Mouse (Mus musculus) myocyte (in vitro differentiated cells): ENCODE measurements around the gene Vegfb. TPM values are rescaled to one million over a fixed set of nuclear protein-coding genes. Genes with fewer than 3 reads are reported as not detected.

Experiments used
- H3K27me3 ChIP-seq: one replicate; pipeline ENCODE4 v1.6.1; 2011; ENCODE audit not compliant: control insufficient read depth, insufficient read depth, insufficient read length
- H3K36me3 ChIP-seq: one replicate; pipeline ENCODE4 v1.6.1; 2011; ENCODE audit not compliant: control insufficient read depth, insufficient read depth
- H3K4me2 ChIP-seq: one replicate; pipeline ENCODE4 v1.6.1; 2011; ENCODE audit warnings: low read depth, control low read depth
- H3K4me3 ChIP-seq: one replicate; pipeline ENCODE4 v1.5.1; 2011; ENCODE audit warnings: mild to moderate bottlenecking, control low read depth, moderate library complexity
- H3K79me2 ChIP-seq: one replicate; pipeline ENCODE4 v1.6.1; 2011; ENCODE audit not compliant: control insufficient read depth, insufficient read depth
- H3ac ChIP-seq: one replicate; pipeline ENCODE4 v1.6.1; 2011; ENCODE audit not compliant: control insufficient read depth, insufficient read length
- CEBPB ChIP-seq: IDR thresholded peaks from 2 replicates; pipeline ENCODE4 v1.6.1; 2011; ENCODE audit warnings: mild to moderate bottlenecking, moderate library complexity; ENCODE audit not compliant: poor library complexity, insufficient read depth, severe bottlenecking
- E2F4 ChIP-seq: IDR thresholded peaks from one replicate; pipeline ENCODE4 v1.6.1; 2011; ENCODE audit warnings: mild to moderate bottlenecking, control low read depth, moderate library complexity; ENCODE audit not compliant: insufficient read depth
- MAX ChIP-seq: IDR thresholded peaks from one replicate; pipeline ENCODE4 v1.6.1; 2011; ENCODE audit warnings: low read depth, mild to moderate bottlenecking, control low read depth
- MYOD1 ChIP-seq, 3 experiments: IDR thresholded peaks; one replicate each; pipeline ENCODE4 v1.6.1; 2011; ENCODE audit warnings: control low read depth in 2 of 3, low read depth in 2 of 3, mild to moderate bottlenecking in 2 of 3, moderate library complexity in 1 of 3; ENCODE audit not compliant: insufficient read length in 2 of 3, control insufficient read depth in 1 of 3
- MYOG ChIP-seq, 3 experiments: IDR thresholded peaks; one replicate each; pipeline ENCODE4 v1.6.1; 2011; ENCODE audit warnings: control low read depth in 2 of 3, low read depth in 2 of 3, mild to moderate bottlenecking in 2 of 3; ENCODE audit not compliant: insufficient read length in 2 of 3, control insufficient read depth in 1 of 3, insufficient read depth in 1 of 3
- POLR2A ChIP-seq: IDR thresholded peaks from one replicate; pipeline ENCODE4 v1.6.1; 2011; ENCODE audit warnings: low read depth, mild to moderate bottlenecking, control low read depth, moderate library complexity; ENCODE audit not compliant: insufficient read length
- POLR2AphosphoS2 ChIP-seq: IDR thresholded peaks from one replicate; pipeline ENCODE4 v1.6.1; 2011; ENCODE audit warnings: low read depth, control low read depth; ENCODE audit not compliant: insufficient read length
- REST ChIP-seq: IDR thresholded peaks from one replicate; pipeline ENCODE4 v1.6.1; 2011; ENCODE audit warnings: mild to moderate bottlenecking, control low read depth, moderate library complexity; ENCODE audit not compliant: insufficient read depth, insufficient read length
- SRF ChIP-seq: IDR thresholded peaks from one replicate; pipeline ENCODE4 v1.6.1; 2011; ENCODE audit warnings: low read depth; ENCODE audit not compliant: control insufficient read depth, insufficient read length
- TCF12 ChIP-seq: IDR thresholded peaks from one replicate; pipeline ENCODE4 v1.6.1; 2011; ENCODE audit warnings: mild to moderate bottlenecking, control low read depth; ENCODE audit not compliant: poor library complexity, insufficient read depth, severe bottlenecking
- TCF3 ChIP-seq: IDR thresholded peaks from one replicate; pipeline ENCODE4 v1.6.1; 2011; ENCODE audit warnings: low read depth, control low read depth; ENCODE audit not compliant: insufficient read length
- USF1 ChIP-seq: IDR thresholded peaks from one replicate; pipeline ENCODE4 v1.6.1; 2011; ENCODE audit warnings: low read depth, mild to moderate bottlenecking, control low read depth, moderate library complexity
- polyA plus RNA-seq: library from polyadenylated mRNA; unstranded; fragments of >200 nt; fragmentation: generic; extraction: Trizol; gene quantifications from one replicate; pipeline ENCODE4 v1.2.1, GENCODE M21; 2012; ENCODE audit warnings: missing spikeins

The Vegfb gene
- polyA plus RNA-seq, 1 experiment: 49.2 TPM

GRCm38 (mm10) chr19:6951994-6952711, 35.3 kb downstream of the Vegfb start:
- H3K4me2 ChIP-seq: peak overlapping the region; percentile 98
- H3K79me2 ChIP-seq: no peaks in the 10 kb centered on the region
- H3K4me3 ChIP-seq: peak overlapping the region; percentile 86
- H3K27me3 ChIP-seq: no peaks in the 10 kb centered on the region
- peak overlapping the region; percentile 63 for H3ac ChIP-seq
- TF ChIP-seq POLR2AphosphoS2: peak; percentile 88
- no peak for TF ChIP-seq TCF12
- TF ChIP-seq POLR2A: peak; percentile 54
- no peak for TF ChIP-seq REST
- no peak for TF ChIP-seq USF1
- 0 out of 2 replicates have a peak, but pooled peaks have one; percentile 12 for TF ChIP-seq CEBPB
- no peak for TF ChIP-seq MYOG (IDR thresholded peaks at IDR 0.05; ENCODE audit: control insufficient read depth in 1 of 3, insufficient read depth in 1 of 3, insufficient read length in 2 of 3, low read depth in 2 of 3)
- TF ChIP-seq TCF3: no peak
- no peak for TF ChIP-seq E2F4
- TF ChIP-seq MAX: no peak
- peak in 1 of 3 experiments; percentile 8 for TF ChIP-seq MYOD1 (IDR thresholded peaks at IDR 0.05; ENCODE audit: control insufficient read depth in 1 of 3, insufficient read length in 2 of 3, low read depth in 2 of 3)
- TF ChIP-seq SRF: no peak
- no peaks in the 10 kb centered on the region for H3K36me3 ChIP-seq

- TF ChIP-seq MYOD1 (IDR thresholded peaks at IDR 0.05; ENCODE audit: control insufficient read depth in 1 of 3, insufficient read length in 2 of 3, low read depth in 2 of 3) (no peak), TCF12 (no peak), TCF3 (no peak), CEBPB (no peak), POLR2AphosphoS2 (peak; percentile 79), MAX (peak; percentile 18), POLR2A (peak; percentile 72), USF1 (no peak), E2F4 (no peak), REST (no peak), SRF (peak; percentile 21), MYOG (IDR thresholded peaks at IDR 0.05; ENCODE audit: control insufficient read depth in 1 of 3, insufficient read depth in 1 of 3, insufficient read length in 2 of 3, low read depth in 2 of 3) (no peak)
- Histone ChIP-seq H3K4me2 (peak overlapping the region; percentile 98), H3K4me3 (peak overlapping the region; percentile 86), H3K27me3 (no peaks in the 10 kb centered on the region), H3K79me2 (no peaks in the 10 kb centered on the region), H3ac (peak overlapping the region; percentile 63), H3K36me3 (no peaks in the 10 kb centered on the region)
Observed at GRCm38 (mm10) chr19:6951381-6951968, 36.0 kb downstream of the Vegfb start.

GRCm38 (mm10) chr19:6950613-6951153, 36.8 kb downstream of the Vegfb start:
- peak; percentile 94 for TF ChIP-seq POLR2AphosphoS2
- TF ChIP-seq POLR2A: peak; percentile 74
- no peak for TF ChIP-seq TCF12
- no peaks in the 10 kb centered on the region for H3K27me3 ChIP-seq
- H3K4me2 ChIP-seq: peak overlapping the region; percentile 87
- peak overlapping the region; percentile 86 for H3K4me3 ChIP-seq
- H3K79me2 ChIP-seq: no peaks in the 10 kb centered on the region
- no peaks in the 10 kb centered on the region for H3K36me3 ChIP-seq
- peak overlapping the region; percentile 63 for H3ac ChIP-seq

GRCm38 (mm10) chr19:6949951-6950350, 37.5 kb downstream of the Vegfb start:
- peak overlapping the region; percentile 86 for H3K4me3 ChIP-seq
- no peaks in the 10 kb centered on the region for H3K79me2 ChIP-seq
- peak overlapping the region; percentile 63 for H3ac ChIP-seq
- H3K36me3 ChIP-seq: no peaks in the 10 kb centered on the region
- peak overlapping the region; percentile 87 for H3K4me2 ChIP-seq
- no peak for TF ChIP-seq MYOG (IDR thresholded peaks at IDR 0.05; ENCODE audit: control insufficient read depth in 1 of 3, insufficient read depth in 1 of 3, insufficient read length in 2 of 3, low read depth in 2 of 3)
- TF ChIP-seq TCF12: no peak
- TF ChIP-seq POLR2AphosphoS2: no peak
- no peak for TF ChIP-seq MAX
- no peak for TF ChIP-seq USF1
- no peak for TF ChIP-seq POLR2A
- no peak for TF ChIP-seq MYOD1 (IDR thresholded peaks at IDR 0.05; ENCODE audit: control insufficient read depth in 1 of 3, insufficient read length in 2 of 3, low read depth in 2 of 3)
- H3K27me3 ChIP-seq: no peaks in the 10 kb centered on the region

- Histone ChIP-seq H3K79me2 (no peaks in the 10 kb centered on the region), H3K4me3 (peak overlapping the region; percentile 86), H3K4me2 (no peak overlapping the region), H3ac (no peak overlapping the region), H3K36me3 (no peaks in the 10 kb centered on the region), H3K27me3 (no peaks in the 10 kb centered on the region)
- TF ChIP-seq POLR2AphosphoS2 (peak; percentile 23), MYOG (IDR thresholded peaks at IDR 0.05; ENCODE audit: control insufficient read depth in 1 of 3, insufficient read depth in 1 of 3, insufficient read length in 2 of 3, low read depth in 2 of 3) (no peak)
Observed at GRCm38 (mm10) chr19:6949532-6949931, 37.9 kb downstream of the Vegfb start.
